Mouse (Mus musculus) embryonic facial prominence, embryonic 14.5 days (tissue): Measurements from ENCODE around the gene Ech1. TPM values are rescaled to one million over a fixed set of nuclear protein-coding genes. Genes with fewer than 3 reads are reported as not detected.

Experiments used
- ATAC-seq: fragments of 200-750 bp; cut with Nextera tagmentation; 2 replicates; pipeline ENCODE4 v1.8.0; 2017; ENCODE audit warnings: low read depth, moderate number of reproducible peaks, moderate TSS enrichment
- DNase-seq: peaks from one replicate; pipeline ENCODE4 v3.0.0-alpha.2; 2015; ENCODE audit warnings: low spot score
- H3K27ac ChIP-seq: fragments of 300-500 bp; sonication (generic); replicated peaks from 2 replicates; pipeline ENCODE4 v1.5.1; 2014; ENCODE audit warnings: low read depth, mild to moderate bottlenecking, low read length, moderate library complexity
- H3K27me3 ChIP-seq: fragments of 300-500 bp; sonication (generic); replicated peaks from 2 replicates; pipeline ENCODE4 v1.6.1; 2014; ENCODE audit warnings: low read length; ENCODE audit not compliant: control insufficient read depth, insufficient read depth
- H3K36me3 ChIP-seq: fragments of 300-500 bp; sonication (generic); 2 replicates; pipeline ENCODE4 v1.6.1; 2014; ENCODE audit warnings: low read length, mixed read lengths; ENCODE audit not compliant: control insufficient read depth, insufficient read depth
- H3K4me1 ChIP-seq: fragments of 300-500 bp; sonication (generic); 2 replicates; pipeline ENCODE4 v1.6.1; 2014; ENCODE audit warnings: antibody characterized with exemption, low read length; ENCODE audit not compliant: control insufficient read depth, insufficient read depth
- H3K4me2 ChIP-seq: fragments of 300-500 bp; sonication (generic); 2 replicates; pipeline ENCODE4 v1.6.1; 2014; ENCODE audit warnings: low read depth, mild to moderate bottlenecking, low read length, moderate library complexity, mixed read lengths
- H3K4me3 ChIP-seq: fragments of 300-500 bp; sonication (generic); 2 replicates; pipeline ENCODE4 v1.5.1; 2014; ENCODE audit warnings: low read depth, mild to moderate bottlenecking, low read length
- H3K9ac ChIP-seq: fragments of 300-500 bp; sonication (generic); 2 replicates; pipeline ENCODE4 v1.6.1; 2014; ENCODE audit warnings: low read depth, mild to moderate bottlenecking, low read length, moderate library complexity, mixed read lengths
- H3K9me3 ChIP-seq: fragments of 300-500 bp; sonication (generic); 2 replicates; pipeline ENCODE4 v1.6.1; 2016; ENCODE audit warnings: low read length; ENCODE audit not compliant: control insufficient read depth
- WGBS: fragments of 180-500 bp; shearing (Covaris S2); extraction: QIAGEN DNeasy Blood & Tissue Kit; methylation state at CpG from one replicate; pipeline ENCODE4 v1.1.7; 2014; 5-methylcytosine and 5-hydroxymethylcytosine counted together
- polyA plus RNA-seq: library from polyadenylated mRNA; unstranded; fragments of >200 nt; fragmentation: Nextera tagmentation; extraction: Ambion mirVana; gene quantifications from 2 replicates; pipeline ENCODE4 v1.2.1, GENCODE M21; 2014

The Ech1 gene
- polyA plus RNA-seq, 1 experiment from 2014 or later, result 183 TPM

- ATAC-seq (0 out of 2 replicates have a peak, but pooled peaks have one; percentile 37), DNase-seq (peak; percentile 61)
- no peaks in the 10 kb centered on the region for H3K9me3 ChIP-seq
- H3K27me3 ChIP-seq, result no peaks in the 10 kb centered on the region
- no peak overlapping the region for H3K27ac ChIP-seq
- no peaks in the 10 kb centered on the region for H3K36me3 ChIP-seq
- 53% methylated on average over 10 of the region's 10 CpGs for WGBS
- no peak overlapping the region for H3K4me3 ChIP-seq
- H3K4me2 ChIP-seq, result no peak overlapping the region
- no peaks in the 10 kb centered on the region for H3K4me1 ChIP-seq
- H3K9ac ChIP-seq, result no peak overlapping the region
Observed at GRCm38 (mm10) chr7:28880554-28880953, 55.5 kb downstream of the Ech1 start.

DNA sequence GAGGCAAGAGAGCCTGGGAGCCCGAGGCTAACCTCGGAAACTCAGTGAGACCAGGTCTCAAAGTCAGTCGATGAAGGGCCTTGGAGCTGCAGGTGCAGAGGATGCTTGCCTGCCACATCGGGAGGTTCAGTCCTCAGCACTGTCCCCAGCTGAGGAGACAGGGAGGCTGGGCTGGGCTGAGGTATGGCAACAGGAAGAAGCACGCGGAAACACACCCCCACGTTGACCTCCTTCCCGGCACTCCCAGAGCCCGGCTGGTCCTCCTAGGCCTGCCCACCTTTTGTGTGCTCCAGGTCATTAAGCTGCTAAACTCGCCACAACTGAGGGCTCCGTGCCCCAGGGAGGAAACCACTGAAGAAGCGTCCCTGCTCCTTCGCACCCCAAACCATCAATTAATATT, 56.2 kb downstream of the Ech1 start, which contains the start of gene Capn12:
TSS of gene Capn12 (plus strand) at position 224 of the 400 bp plus-strand sequence.
- WGBS, result 34% methylated on average over 13 of the region's 13 CpGs
- H3K4me2 ChIP-seq, result no peak within 1 kb of the TSS
- H3K9me3 ChIP-seq, result no peaks in the 10 kb centered on the region
- no peak within 1 kb of the TSS for H3K4me3 ChIP-seq
- no peak within 1 kb of the TSS for H3K27ac ChIP-seq
- H3K9ac ChIP-seq, result no peak within 1 kb of the TSS
- ATAC-seq (no peak), DNase-seq (no peak)
- H3K36me3 ChIP-seq, result no peaks in the 10 kb centered on the region
- H3K27me3 ChIP-seq, result no peaks in the 10 kb centered on the region
- H3K4me1 ChIP-seq, result no peaks in the 10 kb centered on the region

Other genes with a start within 250 kb of the Ech1 start
- 31.5 and 33.8 TPM in 2 replicates for gene Samd4b, start 227.1 kb upstream of the Ech1 start, polyA plus RNA-seq
- gene Pak4, start 227.0 kb upstream of the Ech1 start, polyA plus RNA-seq, result 20.7 and 23.5 TPM in 2 replicates
- gene Acp7, start 193.9 kb upstream of the Ech1 start, polyA plus RNA-seq, result 0.10 and 0.40 TPM in 2 replicates
- gene Fbxo27, start 132.4 kb upstream of the Ech1 start, polyA plus RNA-seq, result 6.9 and 7.1 TPM in 2 replicates
- 27.8 and 29.0 TPM in 2 replicates for gene Fbxo17, start 108.4 kb upstream of the Ech1 start, polyA plus RNA-seq
- gene Mrps12, start 83.4 kb upstream of the Ech1 start, polyA plus RNA-seq, result 119 and 120 TPM in 2 replicates
- 20.5 and 22.9 TPM in 2 replicates for gene Sars2, start 83.2 kb upstream of the Ech1 start, polyA plus RNA-seq
- gene Ccer2, start 69.0 kb upstream of the Ech1 start, polyA plus RNA-seq, result 3.8 and 12.7 TPM in 2 replicates
- 76.8 and 79.3 TPM in 2 replicates for gene Sirt2, start 58.5 kb upstream of the Ech1 start, polyA plus RNA-seq
- gene Nfkbib, start 57.7 kb upstream of the Ech1 start, polyA plus RNA-seq, result 40.9 and 41.5 TPM in 2 replicates
- 2.7 and 3.0 TPM in 2 replicates for gene Rinl, start 36.2 kb upstream of the Ech1 start, polyA plus RNA-seq
- gene Hnrnpl, start 16.7 kb upstream of the Ech1 start, polyA plus RNA-seq, result 180 and 182 TPM in 2 replicates
- 3.4 and 4.1 TPM in 2 replicates for gene Lgals4, start 8.6 kb downstream of the Ech1 start, polyA plus RNA-seq
- 27.3 and 53.0 TPM in 2 replicates for gene Lgals7, start 38.6 kb downstream of the Ech1 start, polyA plus RNA-seq
- gene Capn12, start 56.2 kb downstream of the Ech1 start, polyA plus RNA-seq, result 0.58 and 0.72 TPM in 2 replicates
- 256 and 280 TPM in 2 replicates for gene Actn4, start 137.1 kb downstream of the Ech1 start, polyA plus RNA-seq
- 403 and 404 TPM in 2 replicates for gene Eif3k, start 156.6 kb downstream of the Ech1 start, polyA plus RNA-seq
- gene Map4k1, start 156.8 kb downstream of the Ech1 start, polyA plus RNA-seq, result 7.2 and 8.7 TPM in 2 replicates